Mouse (Mus musculus) forebrain, embryonic 16.5 days (tissue): ENCODE results near the gene Gstm4. TPM values are rescaled to one million over a fixed set of nuclear protein-coding genes. Genes with fewer than 3 reads are reported as not detected.

Source experiments
- ATAC-seq: fragments of 200-750 bp; cut with Nextera tagmentation; 2 replicates; pipeline ENCODE4 v1.8.0; 2017; ENCODE audit warnings: mild to moderate bottlenecking, moderate library complexity
- H3K27ac ChIP-seq: fragments of 300-500 bp; sonication (generic); 2 replicates; pipeline ENCODE4 v1.5.1; 2014; ENCODE audit warnings: low read length, control low read depth
- H3K27me3 ChIP-seq: fragments of 300-500 bp; sonication (generic); replicated peaks from 2 replicates; pipeline ENCODE4 v1.6.1; 2014; ENCODE audit warnings: low read length; ENCODE audit not compliant: control insufficient read depth, insufficient read depth
- H3K36me3 ChIP-seq: fragments of 300-500 bp; sonication (generic); 2 replicates; pipeline ENCODE4 v1.6.1; 2014; ENCODE audit not compliant: control insufficient read depth, insufficient read depth
- H3K4me1 ChIP-seq: fragments of 300-500 bp; sonication (generic); replicated peaks from 2 replicates; pipeline ENCODE4 v1.6.1; 2014; ENCODE audit warnings: low read length; ENCODE audit not compliant: control insufficient read depth, insufficient read depth
- H3K4me2 ChIP-seq: fragments of 300-500 bp; sonication (generic); 2 replicates; pipeline ENCODE4 v1.6.1; 2014; ENCODE audit warnings: mild to moderate bottlenecking, low read length, control low read depth
- H3K4me3 ChIP-seq: fragments of 300-500 bp; sonication (generic); replicated peaks from 2 replicates; pipeline ENCODE4 v1.5.1; 2014; ENCODE audit warnings: mild to moderate bottlenecking, low read length, control low read depth
- H3K9ac ChIP-seq: fragments of 300-500 bp; sonication (generic); replicated peaks from 2 replicates; pipeline ENCODE4 v1.6.1; 2014; ENCODE audit warnings: low read depth, low read length, control low read depth
- H3K9me3 ChIP-seq: fragments of 300-500 bp; sonication (generic); 2 replicates; pipeline ENCODE4 v1.6.1; 2016; ENCODE audit warnings: low read length; ENCODE audit not compliant: control insufficient read depth
- WGBS: fragments of 180-500 bp; shearing (Covaris S2); extraction: QIAGEN DNeasy Blood & Tissue Kit; methylation state at CpG from one replicate; pipeline ENCODE4 v1.1.7; 2014; 5-methylcytosine and 5-hydroxymethylcytosine counted together
- polyA plus RNA-seq: library from polyadenylated mRNA; unstranded; fragments of >200 nt; fragmentation: Nextera tagmentation; extraction: Ambion mirVana; gene quantifications from 2 replicates; pipeline ENCODE4 v1.2.1, GENCODE M21; 2015

Gene Gstm4
- 15.2 and 15.9 TPM in 2 replicates for polyA plus RNA-seq

- Histone ChIP-seq H3K4me2 (peak within 1 kb of the TSS; percentile 84), H3K27me3 (no peaks in the 10 kb centered on the region), H3K36me3 (no peaks in the 10 kb centered on the region), H3K9me3 (no peaks in the 10 kb centered on the region), H3K9ac (peak within 1 kb of the TSS; percentile 71), H3K4me1 (no peaks in the 10 kb centered on the region; the same call in 1 of the 2 replicates), H3K4me3 (peak within 1 kb of the TSS; percentile 61), H3K27ac (no peak within 1 kb of the TSS)
- peak; percentile 92 for ATAC-seq
- WGBS = 9% methylated on average over 29 of the region's 29 CpGs
These were observed at the start of gene Gstm4 for GRCm38 (mm10) chr3:108044394-108045140. Gene Gstm4 (minus strand): TSS chr3:108044894.

- H3K4me1 ChIP-seq = no peaks in the 10 kb centered on the region
- H3K36me3 ChIP-seq = no peaks in the 10 kb centered on the region
- no peak overlapping the region for H3K27ac ChIP-seq
- H3K27me3 ChIP-seq = no peaks in the 10 kb centered on the region
- no peak overlapping the region for H3K4me2 ChIP-seq
- H3K9me3 ChIP-seq = no peaks in the 10 kb centered on the region
- H3K4me3 ChIP-seq = no peak overlapping the region
- H3K9ac ChIP-seq = no peak overlapping the region
- WGBS = 74% methylated on average over 1 of the region's 1 CpGs
- ATAC-seq = no peak
These were observed 49.5 kb upstream of the Gstm4 start for GRCm38 (mm10) chr3:108094146-108094545.

- Histone ChIP-seq H3K4me1 (no peaks in the 10 kb centered on the region), H3K36me3 (no peaks in the 10 kb centered on the region), H3K9me3 (no peaks in the 10 kb centered on the region), H3K4me3 (no peak overlapping the region), H3K27me3 (no peaks in the 10 kb centered on the region), H3K9ac (no peak overlapping the region), H3K27ac (no peak overlapping the region), H3K4me2 (no peak overlapping the region)
- 48% methylated on average over 6 of the region's 6 CpGs for WGBS
- ATAC-seq = no peak
These were observed 48.6 kb upstream of the Gstm4 start for GRCm38 (mm10) chr3:108093306-108093705.

GRCm38 (mm10) chr3:108092536-108093115 is 47.9 kb upstream of the Gstm4 start, which contains the start of gene Gnat2:
Gene Gnat2 (plus strand): TSS chr3:108092789.
- no peaks in the 10 kb centered on the region for H3K27me3 ChIP-seq
- no peak for ATAC-seq
- H3K4me3 ChIP-seq = no peak within 1 kb of the TSS
- H3K36me3 ChIP-seq = no peaks in the 10 kb centered on the region
- no peaks in the 10 kb centered on the region for H3K9me3 ChIP-seq
- WGBS = 49% methylated on average over 15 of the region's 15 CpGs
- 0 out of 2 replicates have a peak within 1 kb of the TSS, but pooled peaks have one; percentile 13 for H3K9ac ChIP-seq
- H3K4me2 ChIP-seq = no peak within 1 kb of the TSS
- H3K27ac ChIP-seq = no peak within 1 kb of the TSS
- H3K4me1 ChIP-seq = no peaks in the 10 kb centered on the region

DNA sequence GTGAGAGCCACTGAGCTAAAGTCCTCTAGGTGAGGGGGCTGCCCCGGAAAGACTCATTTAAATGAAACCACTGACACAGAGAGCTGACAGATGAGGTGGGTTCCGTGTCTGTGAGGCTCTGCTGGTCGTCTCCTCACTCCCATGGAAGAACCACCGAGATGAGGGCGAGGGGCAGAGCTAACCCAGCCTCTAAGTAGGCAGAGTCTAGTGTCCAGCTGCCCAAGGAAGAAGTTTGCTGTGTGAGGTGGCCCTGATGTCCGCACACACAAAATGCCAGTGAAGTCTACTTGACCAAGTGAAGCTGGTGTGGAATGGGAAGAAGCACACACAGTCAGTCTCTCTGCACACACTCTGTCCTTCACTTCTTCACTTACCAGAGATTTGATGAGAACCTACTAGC is 47.3 kb upstream of the Gstm4 start:
- no peak overlapping the region for H3K27ac ChIP-seq
- 82% methylated on average over 6 of the region's 6 CpGs for WGBS
- H3K36me3 ChIP-seq = no peaks in the 10 kb centered on the region
- no peaks in the 10 kb centered on the region; the same call in 1 of the 2 replicates for H3K4me1 ChIP-seq
- no peak overlapping the region for H3K4me3 ChIP-seq
- ATAC-seq = no peak
- H3K9ac ChIP-seq = no peak overlapping the region
- no peaks in the 10 kb centered on the region for H3K27me3 ChIP-seq
- H3K9me3 ChIP-seq = no peaks in the 10 kb centered on the region
- H3K4me2 ChIP-seq = no peak overlapping the region

GRCm38 (mm10) chr3:108090561-108090960 is 45.9 kb upstream of the Gstm4 start:
- Histone ChIP-seq H3K9ac (no peak overlapping the region), H3K9me3 (no peaks in the 10 kb centered on the region), H3K4me1 (peaks cover 13% of the 10 kb centered on the region), H3K4me2 (no peak overlapping the region), H3K4me3 (no peak overlapping the region), H3K36me3 (no peaks in the 10 kb centered on the region), H3K27me3 (no peaks in the 10 kb centered on the region), H3K27ac (no peak overlapping the region)
- no peak for ATAC-seq
- 75% methylated on average over 2 of the region's 2 CpGs for WGBS

DNA sequence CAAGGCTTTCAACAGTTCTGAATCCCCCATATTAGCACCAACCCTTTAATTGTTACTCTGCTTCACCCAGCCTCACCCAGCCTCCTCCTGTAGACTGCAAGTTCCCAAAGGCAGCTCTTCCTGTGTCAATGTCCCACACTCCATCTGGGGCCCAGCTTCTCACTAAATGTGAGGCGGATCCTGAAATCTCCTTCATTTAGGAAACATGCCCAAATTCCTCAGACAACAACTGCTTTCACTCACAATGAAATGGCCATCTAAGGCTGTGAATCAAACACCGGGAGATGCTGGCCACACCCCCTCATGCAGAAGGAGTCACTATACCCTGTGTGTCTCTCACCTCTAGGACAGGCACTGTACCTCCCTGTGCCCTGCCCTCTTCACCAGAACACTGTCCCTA is 45.2 kb upstream of the Gstm4 start:
- Histone ChIP-seq H3K27me3 (no peaks in the 10 kb centered on the region), H3K4me3 (no peak overlapping the region), H3K27ac (no peak overlapping the region), H3K9me3 (no peaks in the 10 kb centered on the region), H3K4me1 (peaks cover 16% of the 10 kb centered on the region), H3K36me3 (no peaks in the 10 kb centered on the region), H3K4me2 (no peak overlapping the region), H3K9ac (no peak overlapping the region)
- ATAC-seq = no peak
- WGBS = 39% methylated on average over 2 of the region's 2 CpGs

DNA sequence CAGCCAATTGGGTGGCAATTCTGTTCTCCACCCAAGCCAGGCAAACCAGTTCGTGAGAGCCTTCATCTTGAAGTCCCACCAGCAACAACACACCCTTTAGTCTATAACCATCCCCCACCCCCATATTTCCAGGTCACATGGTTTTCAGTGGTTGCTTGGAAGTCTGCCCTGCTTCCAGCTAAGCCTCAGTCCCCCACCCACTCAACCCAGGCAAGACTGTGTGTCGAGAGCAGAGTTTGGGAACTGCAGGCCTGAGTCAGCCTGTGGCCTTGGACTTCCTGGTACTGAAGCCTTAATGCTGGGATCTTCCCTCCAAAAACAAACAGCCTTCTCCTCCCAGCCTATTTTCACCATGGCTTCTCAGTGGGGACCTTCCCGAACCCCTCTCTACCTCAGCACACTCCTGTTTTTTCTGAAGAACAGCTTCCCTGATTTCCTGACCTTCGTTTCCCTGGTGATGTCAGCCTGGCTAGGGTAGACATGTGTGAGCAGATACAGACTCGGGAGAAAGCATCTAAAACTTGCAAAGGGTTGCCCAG is 44.2 kb upstream of the Gstm4 start:
- Histone ChIP-seq H3K27me3 (no peaks in the 10 kb centered on the region), H3K9ac (no peak overlapping the region), H3K4me2 (no peak overlapping the region), H3K36me3 (no peaks in the 10 kb centered on the region), H3K9me3 (no peaks in the 10 kb centered on the region), H3K27ac (no peak overlapping the region), H3K4me1 (peaks cover 26% of the 10 kb centered on the region), H3K4me3 (no peak overlapping the region)
- 41% methylated on average over 5 of the region's 5 CpGs for WGBS
- ATAC-seq = no peak

- H3K4me1 ChIP-seq = peaks cover 38% of the 10 kb centered on the region
- no peaks in the 10 kb centered on the region for H3K36me3 ChIP-seq
- no peaks in the 10 kb centered on the region for H3K27me3 ChIP-seq
- WGBS = 87% methylated on average over 3 of the region's 3 CpGs
- no peak overlapping the region for H3K27ac ChIP-seq
- no peak overlapping the region for H3K9ac ChIP-seq
- H3K4me2 ChIP-seq = no peak overlapping the region
- ATAC-seq = no peak
- no peak overlapping the region for H3K4me3 ChIP-seq
- no peaks in the 10 kb centered on the region for H3K9me3 ChIP-seq
These were observed 42.6 kb upstream of the Gstm4 start for GRCm38 (mm10) chr3:108087329-108087728.
